Mouse (Mus musculus) large intestine, adult 2 months (tissue): ENCODE data around the gene Atp11c. TPM values are rescaled to one million over a fixed set of nuclear protein-coding genes. Genes with fewer than 3 reads are reported as not detected.

ENCODE experiments used
- DNase-seq: peaks from one replicate; pipeline ENCODE4 v3.0.0-alpha.2; 2012; ENCODE audit warnings: low read depth, low spot score
- WGBS: fragments of 180-500 bp; shearing (Covaris S2); methylation state at CpG from one replicate; pipeline ENCODE4 v1.1.7; 2018; 5-methylcytosine and 5-hydroxymethylcytosine counted together
- polyA plus RNA-seq: library from polyadenylated mRNA; depleted of rRNA; stranded (reverse); fragments of >200 nt; gene quantifications from 2 replicates; pipeline ENCODE4 v1.2.3, GENCODE M21; 2012; rRNA removed

The Atp11c gene
- polyA plus RNA-seq: 1.8 and 3.5 TPM in 2 replicates

DNA sequence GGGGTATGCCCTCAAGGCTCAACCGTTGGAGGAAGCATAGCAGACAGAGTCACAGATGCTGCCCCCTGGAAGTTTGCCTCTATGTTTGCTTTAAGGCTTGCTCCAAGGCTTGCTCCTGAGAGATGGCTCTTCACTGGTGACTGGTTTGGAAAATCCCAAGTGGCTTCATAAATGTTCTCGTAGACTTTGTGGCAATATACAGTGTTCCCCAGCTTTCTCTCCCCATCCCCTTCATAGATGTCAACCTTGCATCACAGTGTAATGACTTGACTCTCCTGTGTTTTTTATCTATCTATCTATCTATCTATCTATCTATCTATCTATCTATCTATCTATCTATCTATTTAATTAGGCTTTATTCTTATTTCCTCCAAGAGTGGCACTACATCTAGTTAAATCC lies at the start of gene Atp11c:
Gene Atp11c (minus strand): TSS at position 101 of the 400 bp plus-strand sequence.
- DNase-seq: no peak
- WGBS: 71% methylated on average over 2 of the region's 2 CpGs

DNA sequence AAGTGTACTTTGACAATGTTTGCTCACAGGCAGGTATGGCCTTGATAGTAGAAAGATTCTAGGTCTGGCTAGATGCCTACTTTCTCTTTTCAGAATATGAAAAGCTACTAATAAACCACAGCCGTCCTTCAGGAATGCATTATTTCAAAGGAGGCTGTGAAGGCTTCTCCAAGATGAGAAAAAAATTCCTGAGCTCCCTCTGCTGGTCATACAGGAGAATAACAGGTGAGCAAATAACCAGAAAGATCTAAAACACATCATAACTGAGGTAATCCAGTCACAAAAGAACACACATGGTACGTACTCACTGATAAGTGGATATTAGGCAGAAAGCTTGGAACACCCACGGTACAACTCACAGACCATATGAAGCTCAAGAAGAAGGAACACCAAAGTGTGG lies 16.7 kb upstream of the Atp11c start:
- 27% methylated on average over 3 of the region's 3 CpGs for WGBS
- no peak for DNase-seq

DNA sequence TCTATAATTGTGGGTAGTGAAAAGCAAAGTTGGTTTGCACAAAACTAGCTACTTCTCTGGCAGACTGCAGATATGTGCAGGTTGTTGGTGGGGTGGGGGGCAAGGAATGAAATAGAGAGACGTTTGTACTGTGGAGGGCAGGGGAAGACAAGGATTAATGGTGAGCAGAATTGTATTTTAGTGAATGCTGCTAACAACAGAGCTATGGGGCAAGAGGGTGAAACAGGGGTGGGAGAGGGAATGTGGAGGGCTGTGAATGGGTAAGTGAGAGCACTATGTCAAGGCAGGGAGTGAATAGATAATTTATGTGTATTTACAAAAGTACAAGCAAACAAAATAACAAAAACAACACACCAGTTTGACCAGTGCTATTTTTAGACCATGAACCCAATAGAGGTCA lies 22.0 kb downstream of the Atp11c start:
- no peak for DNase-seq
- 36% methylated on average over 1 of the region's 1 CpGs for WGBS

DNA sequence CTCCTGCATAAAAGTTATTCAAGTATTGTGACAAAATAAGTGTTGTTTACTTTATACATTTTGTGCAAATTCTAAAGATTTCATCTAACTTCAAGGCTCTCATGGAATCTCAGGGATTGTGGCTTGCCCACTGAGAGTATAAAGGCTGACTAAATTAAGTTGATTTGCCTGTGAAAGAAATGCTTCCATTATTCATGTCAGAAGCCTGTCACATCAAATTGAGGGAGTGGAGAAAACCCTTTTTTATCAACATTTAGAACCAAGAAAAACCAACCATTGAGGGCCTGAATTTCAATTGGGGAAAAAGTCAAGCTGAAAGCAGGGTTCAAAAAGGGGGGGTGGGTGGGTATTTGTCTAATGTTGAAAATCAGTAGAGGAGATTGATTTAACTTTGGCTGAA lies 23.5 kb downstream of the Atp11c start:
- DNase-seq: no peak

DNA sequence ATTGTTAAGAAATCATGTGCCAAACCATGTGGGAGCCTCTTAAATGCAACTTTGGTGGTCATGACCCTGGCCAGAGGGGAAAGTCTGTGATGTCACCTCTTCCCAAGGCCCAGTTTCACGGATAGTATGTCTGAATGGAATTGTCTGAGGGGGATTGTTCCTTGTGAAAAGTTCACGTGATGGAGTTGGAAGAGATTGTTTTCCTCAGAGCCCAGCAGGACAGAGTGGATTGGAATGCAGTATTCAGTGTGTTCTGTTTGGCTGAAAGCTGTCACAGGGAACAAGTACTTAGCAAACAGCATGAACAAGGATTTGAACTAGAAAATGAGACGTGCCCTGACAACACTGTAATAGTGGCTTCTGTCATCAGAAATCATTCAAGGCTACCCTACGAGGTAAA lies 37.3 kb downstream of the Atp11c start:
- 57% methylated on average over 4 of the region's 4 CpGs for WGBS
- DNase-seq: no peak

DNA sequence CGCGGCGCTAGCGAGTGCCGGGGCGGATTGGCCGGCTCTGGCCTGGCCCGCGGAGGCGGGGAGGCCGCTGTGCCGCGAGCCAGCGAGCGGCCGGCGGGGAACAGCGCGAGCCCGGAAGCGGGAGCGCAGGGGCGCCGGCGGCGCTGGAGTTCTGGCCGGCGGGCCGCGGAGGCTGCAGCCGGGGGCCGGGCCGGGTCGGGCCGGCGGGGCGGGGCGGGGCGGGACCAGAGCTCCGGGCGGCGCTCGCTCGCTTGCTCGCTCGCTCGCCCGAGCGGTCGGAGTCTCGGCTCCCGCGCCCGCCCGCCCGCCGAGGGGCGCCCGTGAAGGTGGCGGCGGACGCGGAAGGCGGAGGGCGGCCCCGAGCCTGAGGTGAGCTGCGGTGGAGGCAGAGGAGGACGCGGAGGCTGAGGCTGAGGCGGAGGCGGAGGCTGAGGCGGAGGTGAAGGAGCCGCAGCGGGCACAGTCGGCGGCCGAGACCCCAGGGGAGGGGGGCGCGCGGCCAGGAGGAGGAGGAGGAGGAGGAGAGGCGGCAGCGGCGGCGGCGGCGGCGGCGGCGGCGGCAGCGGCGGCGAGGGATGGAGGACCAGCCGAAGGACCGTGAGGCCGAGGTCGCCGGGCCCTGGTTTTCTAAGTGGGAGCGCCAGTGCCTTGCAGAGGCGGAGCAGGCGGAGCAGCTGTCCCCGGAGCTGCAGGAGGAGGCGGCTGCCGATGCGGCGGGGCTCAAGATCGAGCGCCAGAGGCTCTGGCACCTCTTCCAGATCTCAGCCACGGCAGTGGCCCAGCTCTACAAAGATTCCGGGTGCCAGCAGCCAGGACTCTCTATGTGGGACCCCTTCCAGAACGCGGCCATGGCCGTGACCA lies 44.8 kb downstream of the Atp11c start:
- no peak for DNase-seq

DNA sequence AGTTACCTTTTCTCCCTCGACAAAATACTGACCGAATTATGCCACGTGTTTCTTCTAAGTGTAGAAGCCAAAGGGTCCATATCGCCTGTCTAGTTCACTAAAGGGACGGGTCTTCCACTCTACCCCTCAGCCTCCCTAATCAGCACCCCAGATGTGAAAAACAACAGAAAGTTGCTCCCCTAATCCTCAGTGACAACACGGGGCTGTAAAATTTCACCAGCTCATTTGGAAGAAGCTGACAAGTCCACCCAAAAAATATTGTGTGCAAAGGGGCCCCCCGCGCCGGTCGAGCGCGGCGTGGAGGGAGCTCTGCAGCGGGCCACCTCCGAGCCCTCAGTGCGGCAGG lies 45.4 kb downstream of the Atp11c start:
- 23% methylated on average over 16 of the region's 16 CpGs for WGBS
- no peak for DNase-seq

More for the DNA sequence above, 44.8 kb downstream of the Atp11c start:
- WGBS: 32% methylated on average over 91 of the region's 113 CpGs

DNA sequence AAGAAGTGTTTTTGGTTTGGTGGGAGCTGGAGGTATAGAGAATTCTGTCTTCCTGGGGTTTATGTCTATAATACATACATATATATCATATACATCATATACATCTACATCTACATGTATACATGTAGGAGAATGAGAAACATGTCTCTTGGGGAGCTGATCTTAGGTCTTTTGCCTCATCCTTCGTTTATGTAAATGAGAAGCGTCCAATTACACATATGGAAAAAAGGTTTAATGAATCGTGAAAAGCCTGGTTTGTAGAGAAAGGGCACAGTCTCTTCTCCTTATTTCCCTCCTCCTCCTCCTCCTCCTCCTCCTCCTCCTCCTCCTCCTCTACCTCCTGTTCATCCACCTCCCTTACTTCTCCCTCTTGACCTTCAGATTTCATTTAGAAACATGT lies 46.6 kb downstream of the Atp11c start:
- WGBS: 66% methylated on average over 3 of the region's 3 CpGs
- no peak for DNase-seq

DNA sequence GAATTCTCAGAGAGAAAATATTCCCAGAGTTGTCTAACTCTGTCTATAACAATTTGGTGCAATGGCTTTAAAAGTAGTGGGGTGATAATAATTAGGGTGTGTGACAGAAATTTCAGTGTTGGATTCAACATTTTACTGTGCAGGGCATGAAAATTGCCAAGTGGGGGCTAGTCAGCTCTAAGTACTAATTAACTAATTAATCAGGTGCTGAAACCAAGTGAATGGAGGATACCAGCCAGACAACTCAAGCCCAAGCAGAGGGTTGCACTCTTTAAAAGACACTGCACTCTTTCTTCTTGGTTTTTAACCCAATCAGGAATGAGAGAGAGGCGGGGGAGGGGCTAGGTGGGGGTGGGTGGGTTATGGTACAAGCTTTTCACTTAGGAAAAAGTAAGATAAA lies 47.1 kb downstream of the Atp11c start:
- DNase-seq: no peak
- WGBS: 27% methylated on average over 1 of the region's 1 CpGs

DNA sequence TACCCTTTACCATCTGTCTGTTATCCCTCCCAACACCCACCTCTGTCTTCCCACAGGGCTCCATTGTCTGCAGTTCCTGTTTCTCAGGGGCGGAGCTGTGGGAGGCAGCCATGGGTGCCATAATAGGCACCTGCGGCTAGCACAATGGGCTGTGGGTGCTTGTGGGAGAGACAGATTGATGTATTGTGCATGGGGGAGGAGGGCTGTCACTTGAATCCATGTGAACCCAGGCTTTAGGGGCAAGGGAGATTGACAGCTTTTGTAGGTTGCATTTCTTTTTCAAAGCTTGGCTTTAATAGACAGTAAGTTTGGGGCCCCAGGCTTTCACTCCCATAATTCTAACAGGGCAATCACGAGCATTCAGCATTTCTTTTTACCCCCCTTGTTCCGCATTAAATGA lies 48.4 kb downstream of the Atp11c start:
- WGBS: 47% methylated on average over 4 of the region's 4 CpGs
- no peak for DNase-seq

DNA sequence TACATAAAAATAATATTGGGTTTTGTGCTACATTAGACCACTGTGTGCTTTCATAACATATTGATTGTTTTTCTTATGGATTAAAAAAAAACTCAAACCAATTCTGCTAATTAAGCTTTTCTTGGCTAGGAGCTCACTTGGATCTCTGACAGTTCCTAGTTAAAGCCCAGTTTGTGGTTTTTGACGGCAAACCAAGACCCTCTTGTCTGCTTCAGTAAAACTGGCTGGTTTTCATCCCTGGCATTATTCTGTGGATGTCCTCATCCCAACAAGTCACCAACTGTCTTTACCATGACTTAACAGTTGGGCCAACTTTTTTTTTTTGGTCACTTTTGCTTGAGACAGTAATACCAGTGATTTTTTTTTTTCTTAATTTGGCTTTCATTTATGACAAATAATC lies 49.6 kb downstream of the Atp11c start:
- DNase-seq: no peak
- WGBS: 64% methylated on average over 1 of the region's 1 CpGs

DNA sequence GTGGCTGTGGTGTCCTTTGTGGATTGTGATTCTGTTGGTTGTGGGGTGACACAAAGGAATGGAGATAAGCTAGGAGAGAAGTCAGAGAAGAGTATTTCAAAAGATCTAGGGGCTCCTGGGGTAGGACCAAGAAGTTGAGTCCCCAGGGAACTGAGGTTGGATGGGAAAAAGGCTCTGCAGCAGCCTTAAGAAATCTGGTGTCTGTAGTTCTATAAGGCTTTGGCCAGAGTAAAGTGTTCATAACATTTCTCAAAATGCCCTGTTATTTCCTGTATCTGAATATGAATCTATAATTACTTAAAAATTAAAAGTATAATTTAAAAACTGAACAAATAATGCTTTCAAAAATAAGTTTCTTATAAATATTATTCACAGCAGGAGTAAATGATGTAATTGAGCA lies 53.3 kb downstream of the Atp11c start, which contains the start of gene Gm7073:
Gene Gm7073 (minus strand): TSS at position 101 of the 400 bp plus-strand sequence.
- DNase-seq: no peak

DNA sequence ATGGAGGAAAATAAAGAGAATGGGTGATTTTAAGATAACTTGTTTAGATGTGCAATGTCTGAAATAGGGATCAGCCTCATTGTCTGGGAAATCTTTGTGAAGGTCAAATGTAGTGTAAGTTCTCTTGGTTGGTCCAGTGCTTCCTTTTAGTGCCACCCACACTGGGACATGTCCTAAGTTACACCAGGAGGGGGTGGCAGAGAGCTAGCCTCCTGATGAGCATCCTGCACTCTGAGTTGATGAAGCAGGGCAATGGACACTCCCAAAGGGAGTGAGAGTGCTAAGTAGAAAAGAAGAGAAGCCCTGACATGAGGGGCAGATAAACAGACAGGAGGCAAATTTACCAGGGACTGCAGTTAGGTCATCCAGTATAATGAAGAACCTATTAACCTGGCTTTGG lies 88.5 kb downstream of the Atp11c start:
- DNase-seq: no peak

DNA sequence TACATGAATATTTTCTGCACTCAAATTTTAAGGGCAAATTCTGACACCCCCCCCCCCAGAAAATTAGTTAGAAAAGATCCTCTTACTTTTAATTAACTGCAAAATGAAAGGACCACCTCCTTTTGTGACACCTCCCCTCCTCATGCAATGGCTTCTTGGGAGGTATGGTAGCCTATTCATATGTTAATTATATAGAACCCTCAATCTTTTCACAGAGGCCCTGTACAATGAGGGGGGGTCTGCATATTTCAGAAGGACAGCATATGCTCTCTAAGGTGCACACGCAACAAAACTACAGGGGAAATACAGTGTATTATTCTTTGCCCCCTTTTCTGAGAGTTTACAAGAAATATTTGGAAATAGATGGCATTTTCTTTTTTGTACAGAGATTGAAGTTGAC lies 94.7 kb downstream of the Atp11c start:
- 83% methylated on average over 1 of the region's 1 CpGs for WGBS
- no peak for DNase-seq

DNA sequence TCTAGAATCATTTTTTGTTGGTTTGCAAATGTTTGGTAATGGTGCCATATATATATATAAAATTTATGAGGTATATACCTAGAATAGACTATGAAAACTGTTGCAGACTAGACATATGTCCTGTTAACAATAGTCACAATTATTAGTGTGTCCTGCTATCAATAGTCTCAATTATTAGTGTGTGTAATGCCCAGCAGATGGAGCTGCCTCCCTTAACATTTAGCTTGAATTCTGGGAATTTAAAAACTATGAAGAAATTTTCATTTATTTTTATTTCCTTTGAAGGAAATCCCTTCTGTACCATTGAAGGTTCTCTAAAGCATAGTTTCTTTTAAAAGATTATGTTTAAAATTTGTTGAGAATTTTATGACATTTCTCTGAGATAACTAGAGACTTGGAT lies 97.2 kb downstream of the Atp11c start:
- no peak for DNase-seq

DNA sequence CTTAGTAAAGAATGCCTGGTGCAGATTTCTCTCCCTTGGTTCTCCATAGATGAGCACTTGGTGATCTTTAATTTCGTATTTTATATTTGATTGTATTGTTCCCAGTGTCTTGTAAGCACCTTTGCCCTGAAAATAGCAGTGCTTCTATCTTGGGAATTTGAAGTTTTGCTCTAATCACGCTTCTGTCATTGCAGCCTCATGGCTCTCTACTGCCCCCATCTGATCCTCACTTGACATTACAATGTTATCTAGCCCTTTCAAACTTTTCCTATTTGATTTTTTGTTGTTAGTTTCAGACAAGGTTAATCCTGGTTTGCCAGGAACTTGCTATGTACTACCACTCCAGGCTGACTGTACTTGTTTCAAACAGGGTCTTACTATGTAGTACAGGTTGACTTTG lies 128.7 kb downstream of the Atp11c start:
- 17% methylated on average over 2 of the region's 2 CpGs for WGBS
- DNase-seq: peak; percentile 1

DNA sequence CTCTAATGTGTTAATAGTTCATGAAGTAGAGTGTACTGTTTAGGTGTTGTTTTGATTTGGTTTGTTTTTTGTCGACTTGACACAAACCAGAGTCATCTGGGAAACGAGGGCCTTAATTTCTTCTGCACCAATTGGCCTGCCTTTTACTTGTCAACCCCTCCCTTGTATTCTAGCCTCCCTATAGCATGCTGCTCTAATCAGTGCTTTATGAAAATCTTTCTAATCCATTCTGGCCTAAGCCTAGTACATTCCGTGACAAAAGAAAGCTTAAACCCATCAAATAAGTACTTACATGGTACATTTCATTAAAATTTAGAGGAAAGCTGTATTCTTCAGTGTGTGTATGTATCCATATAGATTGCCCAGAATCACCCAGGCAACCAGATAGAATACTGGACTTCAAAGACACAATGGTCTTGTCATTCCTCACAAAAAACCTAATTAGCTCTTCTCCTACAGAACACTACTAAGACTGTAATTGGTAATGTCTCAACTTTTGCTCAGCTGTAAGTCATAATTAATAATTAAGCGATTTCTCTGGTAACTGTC lies 177.9 kb downstream of the Atp11c start:
- 60% methylated on average over 4 of the region's 4 CpGs for WGBS
- DNase-seq: no peak

DNA sequence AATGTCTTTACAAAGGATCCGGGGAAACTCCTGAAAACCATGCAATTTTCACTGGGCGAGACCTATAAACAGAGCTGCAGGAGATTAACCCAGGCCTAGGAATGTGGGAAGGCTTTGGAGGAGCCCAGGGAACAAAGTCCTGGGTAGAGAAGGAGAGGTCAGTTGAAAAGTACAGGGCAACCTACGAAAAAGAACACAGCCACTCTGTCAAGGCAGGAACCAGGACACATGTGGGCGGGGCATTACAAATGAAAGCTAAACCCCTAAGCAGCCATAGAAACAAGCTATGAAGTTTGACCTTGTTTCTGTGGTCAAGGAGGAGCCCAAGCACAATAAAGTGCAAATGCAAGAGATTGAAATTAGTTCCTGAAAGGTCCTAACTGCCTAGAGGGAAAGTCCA lies 186.8 kb downstream of the Atp11c start:
- WGBS: 43% methylated on average over 4 of the region's 4 CpGs
- DNase-seq: peak; percentile 38

DNA sequence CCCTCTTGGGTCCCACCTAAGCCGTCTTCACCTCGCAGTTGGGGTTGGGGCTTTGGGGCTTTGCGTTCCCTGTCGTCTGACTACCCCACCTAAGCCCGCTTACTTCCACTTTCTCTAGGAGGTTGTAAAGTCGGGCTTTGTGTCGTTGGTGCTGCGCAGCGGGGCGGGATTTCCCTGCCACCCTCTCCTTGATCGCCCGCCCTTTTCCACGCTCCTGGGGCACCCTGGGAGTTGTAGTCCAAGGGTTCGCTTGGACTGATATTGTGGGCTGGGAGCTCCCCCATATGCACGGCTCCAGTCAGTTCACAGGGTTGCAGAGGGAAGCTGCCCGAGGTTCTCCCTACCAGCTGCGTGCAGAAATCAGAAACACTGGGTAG lies 187.8 kb downstream of the Atp11c start:
- peak; percentile 66 for DNase-seq
- 13% methylated on average over 17 of the region's 17 CpGs for whole genome bisulfite sequencing

DNA sequence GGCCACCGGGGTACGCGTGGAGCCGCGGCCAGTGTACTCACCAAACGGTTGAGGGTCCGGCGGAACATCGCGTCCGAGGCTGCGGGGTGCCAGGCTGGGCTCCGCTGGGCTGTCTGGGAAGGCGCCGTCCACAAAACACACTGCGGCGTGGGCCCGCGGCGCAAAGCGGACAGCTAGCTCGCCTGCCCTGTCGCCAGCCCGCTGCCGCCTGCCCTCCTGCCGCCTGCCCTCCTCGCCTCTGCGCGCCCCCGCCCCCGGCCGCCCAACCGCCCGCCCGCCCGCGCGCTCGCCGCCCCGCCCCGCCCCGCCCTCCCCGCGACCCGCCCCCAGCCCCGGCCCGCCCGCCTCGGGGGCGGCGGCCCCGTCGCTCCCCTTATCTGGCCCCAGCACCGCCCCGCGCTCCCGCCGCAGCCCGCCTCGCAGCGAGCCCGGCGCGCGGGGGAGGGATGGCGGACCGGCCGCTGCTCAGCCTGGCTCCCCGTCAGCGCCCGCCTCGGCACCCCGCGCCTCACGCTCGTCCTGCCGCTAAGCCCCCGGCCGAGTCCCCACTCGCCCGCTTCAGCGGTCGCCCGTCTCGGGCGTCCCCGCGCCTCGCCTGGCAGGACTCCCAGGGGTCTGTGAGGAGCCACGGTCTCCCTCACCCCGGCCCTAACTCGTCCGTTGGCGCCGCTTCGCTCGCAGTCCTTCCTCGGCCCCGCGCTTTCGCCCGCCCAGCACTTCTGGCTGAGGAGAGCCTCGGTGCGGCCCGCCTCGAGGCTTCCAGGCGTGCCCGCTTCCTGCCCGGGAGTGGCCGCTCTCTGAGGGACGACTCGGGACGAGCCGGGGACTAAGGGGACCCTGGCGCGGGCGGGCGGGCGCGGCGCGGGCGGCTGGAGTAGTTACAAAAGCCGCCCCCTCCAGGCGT lies 188.5 kb downstream of the Atp11c start:
- 26% methylated on average over 102 of the region's 126 CpGs for WGBS
- DNase-seq: no peak
